ENCODE assay signal across 10 mouse cellular contexts in genomic region chr9:23219754-23220153, GRCm38 (mm10). TPM values are rescaled to one million over a fixed set of nuclear protein-coding genes. Genes with fewer than 3 reads are reported as not detected.
DNase-seq lines count a peak whose midpoint lies in the region; ATAC-seq and TF ChIP-seq lines count a peak whose summit lies in the region.
"Had no signal": no experiment of that assay in that cellular context is flagged by ENCODE, and none has a peak within 500 bp of the region (broad histone marks: within the 10 kb centered on the region; RNA-seq: fewer than 3 reads in every experiment).

No protein-coding gene starts in this region.

- no peak for TF ChIP-seq EP300 in stomach, postnatal 0 days (optimal IDR thresholded peaks at IDR 0.05)

- no peak overlapping the region for H3K4me3 ChIP-seq in kidney, adult 2 months (ENCODE audit: insufficient read depth, low read depth, low read length)
- H3K4me3 ChIP-seq in kidney, embryonic 15.5 days (replicated peaks): no peak overlapping the region
- no peak overlapping the region for H3K4me3 ChIP-seq in thymus, adult 2 months (ENCODE audit: control insufficient read depth, insufficient read depth, low read length)
- H3K4me3 ChIP-seq in stomach, postnatal 0 days (ENCODE audit: low read depth, low read length): no peak overlapping the region
- H3K4me3 ChIP-seq: stomach, embryonic 15.5 days had no signal

- H3K4me1 ChIP-seq in kidney, adult 2 months (ENCODE audit: control insufficient read depth, insufficient read depth, low read length): no peaks in the 10 kb centered on the region
- H3K4me1 ChIP-seq in kidney, embryonic 15.5 days: peaks cover 15% of the 10 kb centered on the region
- H3K4me1 ChIP-seq in thymus, adult 2 months (replicated peaks; ENCODE audit: control insufficient read depth, insufficient read depth, low read length): no peaks in the 10 kb centered on the region; the same call in 1 of the 2 replicates
- no peaks in the 10 kb centered on the region for H3K4me1 ChIP-seq in stomach, postnatal 0 days (replicated peaks; ENCODE audit: control insufficient read depth, insufficient read depth)

- H3K9me3 ChIP-seq in kidney, embryonic 15.5 days (replicated peaks): no peaks in the 10 kb centered on the region
- no peaks in the 10 kb centered on the region for H3K9me3 ChIP-seq in stomach, postnatal 0 days (ENCODE audit: control insufficient read depth, low read length)
- H3K9me3 ChIP-seq: stomach, embryonic 15.5 days had no signal

- no peak overlapping the region for H3K4me2 ChIP-seq in kidney, embryonic 15.5 days
- H3K4me2 ChIP-seq in stomach, postnatal 0 days (replicated peaks; ENCODE audit: low read depth): no peak overlapping the region
- H3K4me2 ChIP-seq: hindbrain, embryonic 14.5 days; stomach, embryonic 15.5 days had no signal

- DNase-seq in kidney, adult 2 months: no peak
- DNase-seq in thymus, postnatal 14 days: peak; percentile 12
- DNase-seq in thymus, adult 2 months: no peak
- DNase-seq in ZHBTc4 (ENCODE audit: low read depth, low spot score): peak; percentile 24
- peak; percentile 42 for DNase-seq in stomach, postnatal 0 days (ENCODE audit: low spot score)
- DNase-seq in ovary, postnatal 10 days (ENCODE audit: low spot score): no peak
- DNase-seq: layer of hippocampus, adult 9-11 months had no signal

- WGBS in kidney, adult 2 months: 67% methylated on average over 3 of the region's 3 CpGs
- 58% methylated on average over 3 of the region's 3 CpGs for WGBS in kidney, embryonic 15.5 days
- 61% methylated on average over 3 of the region's 3 CpGs for WGBS in thymus, adult 2 months
- 48% methylated on average over 3 of the region's 3 CpGs for WGBS in stomach, postnatal 0 days

- 0 out of 2 replicates have a peak, but pooled peaks cover 2% of the 10 kb centered on the region for H3K27me3 ChIP-seq in kidney, adult 2 months (replicated peaks; ENCODE audit: control insufficient read depth, insufficient read depth, low read length)
- H3K27me3 ChIP-seq in kidney, embryonic 15.5 days: peaks cover 26% of the 10 kb centered on the region
- H3K27me3 ChIP-seq in thymus, adult 2 months (ENCODE audit: control insufficient read depth, insufficient read depth, low read length): peaks cover 11% of the 10 kb centered on the region
- H3K27me3 ChIP-seq in stomach, postnatal 0 days (ENCODE audit: control insufficient read depth, insufficient read depth, low read length): peaks cover 3% of the 10 kb centered on the region; the same call in 1 of the 2 replicates

- ATAC-seq in kidney, embryonic 15.5 days (replicated peaks; ENCODE audit: low FRiP score): no peak
- peak; percentile 64 for ATAC-seq in stomach, postnatal 0 days (ENCODE audit: low FRiP score, low TSS enrichment)

- TF ChIP-seq CTCF in kidney, adult 2 months (conservative IDR thresholded peaks at IDR 0.05; ENCODE audit: insufficient read depth, insufficient read length, low read depth, low read length): peak; percentile 47
- no peak for TF ChIP-seq CTCF in thymus, adult 2 months (IDR thresholded peaks at IDR 0.05; ENCODE audit: borderline replicate concordance, control insufficient read depth, extremely low read depth, insufficient read depth, low read length, poor library complexity)
- peak; percentile 63 for TF ChIP-seq CTCF in stomach, postnatal 0 days (IDR thresholded peaks at IDR 0.05; ENCODE audit: low read depth)

- H3K9ac ChIP-seq in kidney, embryonic 15.5 days: no peak overlapping the region
- H3K9ac ChIP-seq in stomach, postnatal 0 days (ENCODE audit: low read length): no peak overlapping the region
- H3K9ac ChIP-seq: hindbrain, embryonic 14.5 days; stomach, embryonic 15.5 days had no signal

- TF ChIP-seq POLR2A in kidney, adult 2 months (IDR thresholded peaks at IDR 0.05; ENCODE audit: low read depth, low read length): no peak
- no peak for TF ChIP-seq POLR2A in thymus, adult 2 months (IDR thresholded peaks at IDR 0.05; ENCODE audit: control insufficient read depth, extremely low read depth, insufficient read depth, low read length, poor library complexity)

- no peaks in the 10 kb centered on the region for H3K36me3 ChIP-seq in kidney, adult 2 months (ENCODE audit: control insufficient read depth, insufficient read depth, low read length)
- no peaks in the 10 kb centered on the region for H3K36me3 ChIP-seq in kidney, embryonic 15.5 days
- no peaks in the 10 kb centered on the region for H3K36me3 ChIP-seq in thymus, adult 2 months (ENCODE audit: control insufficient read depth, insufficient read depth, low read length)
- H3K36me3 ChIP-seq in stomach, postnatal 0 days (ENCODE audit: control insufficient read depth, insufficient read depth, low read length): no peaks in the 10 kb centered on the region
- H3K36me3 ChIP-seq: stomach, embryonic 15.5 days had no signal

- no peak overlapping the region for H3K27ac ChIP-seq in kidney, adult 2 months (ENCODE audit: insufficient read depth, low read depth, low read length)
- H3K27ac ChIP-seq in kidney, embryonic 15.5 days: no peak overlapping the region
- no peak overlapping the region for H3K27ac ChIP-seq in thymus, adult 2 months (ENCODE audit: control insufficient read depth, insufficient read depth, low read length)
- no peak overlapping the region for H3K27ac ChIP-seq in stomach, postnatal 0 days (replicated peaks)
- H3K27ac ChIP-seq: hindbrain, embryonic 14.5 days; stomach, embryonic 15.5 days had no signal

RNA-seq across cellular contexts. Expression of gene Bmper, which starts 3.1 kb away (rescaled TPM):
- polyA plus RNA-seq in kidney, adult 2 months (2012; rRNA removed): 0.27 and 0.30 TPM in 2 replicates
- 21.6 and 23.5 TPM in 2 replicates for polyA plus RNA-seq in kidney, embryonic 15.5 days (2015; fragmentation: Nextera tagmentation; extraction: Ambion mirVana)
- 0.18 and 0.40 TPM in 2 replicates for polyA plus RNA-seq in thymus, adult 2 months (2012; rRNA removed)
- polyA plus RNA-seq in stomach, postnatal 0 days (2015; fragmentation: Nextera tagmentation; extraction: Ambion mirVana): 2.8 and 4.0 TPM in 2 replicates

Comparison
In these comparisons a context has a peak if more than half of its experiments do, and no peak if none do; other contexts are left out.
1. DNase-seq: peak in thymus, postnatal 14 days (single experiment), ZHBTc4 (single experiment) and stomach, postnatal 0 days (single experiment); none in kidney, adult 2 months (single experiment), thymus, adult 2 months (single experiment) and ovary, postnatal 10 days (single experiment).